Mouse (Mus musculus) heart, embryonic 11.5 days (tissue): ENCODE measurements around the gene Syngr1. TPM values are rescaled to one million over a fixed set of nuclear protein-coding genes. Genes with fewer than 3 reads are reported as not detected.
A peak's percentile ranks its signal among the peaks of the same experiment; 100 is the strongest.

Experiments used
- ATAC-seq: fragments of 200-750 bp; cut with Nextera tagmentation; replicated peaks from 2 replicates; pipeline ENCODE4 v1.8.0; 2017; ENCODE audit warnings: moderate library complexity; ENCODE audit not compliant: insufficient number of reproducible peaks, low FRiP score, low TSS enrichment
- H3K27ac ChIP-seq: fragments of 300-500 bp; sonication (generic); 2 replicates; pipeline ENCODE4 v1.5.1; 2014; ENCODE audit warnings: mild to moderate bottlenecking, low read depth, low read length
- H3K27me3 ChIP-seq: fragments of 300-500 bp; sonication (generic); 2 replicates; pipeline ENCODE4 v1.6.1; 2014; ENCODE audit warnings: mild to moderate bottlenecking, low read length, mixed read lengths; ENCODE audit not compliant: control insufficient read depth, insufficient read depth
- H3K36me3 ChIP-seq: fragments of 300-500 bp; sonication (generic); 2 replicates; pipeline ENCODE4 v1.6.1; 2014; ENCODE audit warnings: mild to moderate bottlenecking, low read length, moderate library complexity, mixed read lengths; ENCODE audit not compliant: control insufficient read depth, insufficient read depth
- H3K4me1 ChIP-seq: fragments of 300-500 bp; sonication (generic); 2 replicates; pipeline ENCODE4 v1.6.1; 2014; ENCODE audit warnings: low read length; ENCODE audit not compliant: control insufficient read depth, insufficient read depth
- H3K4me2 ChIP-seq: fragments of 300-500 bp; sonication (generic); 2 replicates; pipeline ENCODE4 v1.6.1; 2014; ENCODE audit warnings: mild to moderate bottlenecking, moderate library complexity
- H3K4me3 ChIP-seq: fragments of 300-500 bp; sonication (generic); 2 replicates; pipeline ENCODE4 v1.5.1; 2014; ENCODE audit warnings: low read depth, low read length
- H3K9ac ChIP-seq: fragments of 300-500 bp; sonication (generic); 2 replicates; pipeline ENCODE4 v1.6.1; 2014; ENCODE audit warnings: mild to moderate bottlenecking, low read depth, low read length, moderate library complexity
- H3K9me3 ChIP-seq: fragments of 300-500 bp; sonication (generic); replicated peaks from 2 replicates; pipeline ENCODE4 v1.6.1; 2016; ENCODE audit warnings: low read length; ENCODE audit not compliant: control insufficient read depth
- WGBS: fragments of 180-500 bp; shearing (Covaris S2); extraction: QIAGEN DNeasy Blood & Tissue Kit; methylation state at CpG from one replicate; pipeline ENCODE4 v1.1.7; 2014; ENCODE audit not compliant: insufficient replicate concordance; 5-methylcytosine and 5-hydroxymethylcytosine counted together
- polyA plus RNA-seq: library from polyadenylated mRNA; unstranded; fragments of >200 nt; fragmentation: Nextera tagmentation; extraction: Ambion mirVana; gene quantifications from 2 replicates; pipeline ENCODE4 v1.2.1, GENCODE M21; 2014

Syngr1 gene
- polyA plus RNA-seq, 1 experiment from 2014 or later = 15.2 TPM

DNA sequence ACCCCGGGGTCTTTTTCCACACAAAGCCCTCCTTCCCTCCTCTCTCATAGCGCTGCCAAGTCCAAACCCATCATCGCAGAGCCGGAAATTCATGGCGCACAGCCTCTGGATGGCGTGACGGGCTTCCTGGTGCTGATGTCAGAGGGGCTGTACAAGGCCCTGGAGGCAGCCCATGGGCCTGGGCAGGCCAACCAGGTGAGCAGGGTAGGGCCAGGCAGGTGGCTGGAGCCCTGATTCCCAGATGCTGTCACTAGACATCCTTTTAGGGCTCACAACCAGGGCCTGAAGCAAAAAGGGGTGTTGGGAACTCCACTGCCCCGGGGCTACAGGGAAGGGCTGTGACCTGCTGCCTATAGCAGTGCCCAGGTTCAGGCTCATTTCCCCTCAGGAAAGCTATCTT is 64.6 kb downstream of the Syngr1 start:
- Histone ChIP-seq H3K27ac (no peak overlapping the region), H3K9me3 (no peaks in the 10 kb centered on the region), H3K36me3 (peaks cover 50% of the 10 kb centered on the region), H3K4me2 (no peak overlapping the region), H3K4me1 (peaks cover 15% of the 10 kb centered on the region), H3K9ac (no peak overlapping the region), H3K4me3 (no peak overlapping the region), H3K27me3 (no peaks in the 10 kb centered on the region)
- 92% methylated on average over 8 of the region's 8 CpGs for WGBS
- ATAC-seq = no peak

DNA sequence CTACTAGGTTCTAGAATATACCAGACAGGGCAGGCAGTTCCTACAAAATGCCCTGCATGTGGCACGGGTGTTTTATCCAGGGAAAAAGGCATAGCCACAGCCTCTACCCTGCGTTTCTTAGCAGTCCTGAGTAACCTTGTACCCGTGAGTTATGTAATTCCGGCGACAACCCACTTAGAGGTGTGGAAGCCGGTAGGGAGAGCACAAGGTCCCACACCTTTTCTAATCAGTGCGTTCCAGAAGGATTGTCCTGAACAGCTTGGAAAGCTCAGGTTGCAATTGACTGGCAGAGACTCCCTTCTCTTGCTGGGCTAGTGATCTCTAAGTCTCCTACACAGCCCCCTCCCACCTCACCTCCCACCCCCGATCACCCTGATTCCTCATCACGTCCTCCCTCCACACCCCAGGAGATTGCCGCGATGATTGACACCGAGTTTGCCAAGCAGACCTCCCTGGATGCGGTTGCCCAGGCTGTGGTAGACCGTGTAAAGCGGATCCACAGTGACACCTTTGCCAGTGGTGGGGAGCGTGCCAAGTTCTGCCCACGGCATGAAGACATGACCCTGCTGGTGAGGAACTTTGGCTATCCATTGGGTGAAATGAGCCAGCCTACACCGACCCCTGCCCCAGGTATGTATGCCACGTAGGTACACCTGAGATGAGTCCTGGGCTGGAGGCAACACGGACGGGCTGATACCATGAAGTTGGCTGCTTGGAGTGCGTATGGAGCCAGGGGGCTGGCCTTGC is 66.2 kb downstream of the Syngr1 start:
- Histone ChIP-seq H3K4me1 (peaks cover 15% of the 10 kb centered on the region), H3K27me3 (no peaks in the 10 kb centered on the region), H3K36me3 (peaks cover 59% of the 10 kb centered on the region), H3K9ac (no peak overlapping the region), H3K4me3 (no peak overlapping the region), H3K27ac (no peak overlapping the region), H3K9me3 (no peaks in the 10 kb centered on the region), H3K4me2 (no peak overlapping the region)
- WGBS = 85% methylated on average over 22 of the region's 22 CpGs
- ATAC-seq = no peak

DNA sequence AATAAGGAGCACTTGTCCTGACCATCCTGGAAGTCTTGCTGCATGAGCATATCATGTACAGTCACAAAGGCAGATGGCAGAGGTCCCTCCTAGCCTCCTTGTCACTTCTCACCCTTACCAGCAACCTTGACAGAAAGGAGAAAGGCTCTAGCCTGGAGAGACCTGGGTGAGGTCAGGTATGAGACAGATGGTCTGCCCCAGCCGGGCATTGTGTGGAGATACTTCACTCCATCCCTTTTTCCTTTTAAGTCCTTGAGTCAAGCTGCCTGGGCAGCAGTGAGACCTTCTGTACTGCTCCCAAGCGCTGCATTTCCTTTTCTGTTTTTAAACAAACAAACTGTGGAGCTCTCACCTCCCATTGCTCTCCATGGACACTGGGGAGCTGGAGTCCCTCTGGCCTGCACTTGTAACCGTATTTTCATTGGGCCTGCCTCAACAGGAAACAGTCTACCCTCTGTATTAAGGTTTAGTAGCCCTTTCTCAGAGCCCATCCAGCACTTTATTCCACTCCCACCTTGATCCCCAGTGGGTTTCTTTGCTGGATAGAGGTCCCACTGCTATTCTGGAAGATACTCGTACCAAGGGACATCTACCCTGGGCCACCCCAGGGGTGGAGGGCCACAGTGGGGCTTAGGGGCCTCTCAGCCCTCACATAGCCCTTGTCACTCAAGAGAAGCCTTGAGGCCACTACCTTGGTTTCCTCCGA is 67.0 kb downstream of the Syngr1 start:
- H3K27me3 ChIP-seq = no peaks in the 10 kb centered on the region
- peaks cover 15% of the 10 kb centered on the region for H3K4me1 ChIP-seq
- H3K4me2 ChIP-seq = no peak overlapping the region
- H3K27ac ChIP-seq = 0 out of 2 replicates have a peak overlapping the region, but pooled peaks have one; percentile 35
- H3K36me3 ChIP-seq = peaks cover 57% of the 10 kb centered on the region
- 64% methylated on average over 5 of the region's 5 CpGs for WGBS
- no peak overlapping the region for H3K4me3 ChIP-seq
- no peaks in the 10 kb centered on the region for H3K9me3 ChIP-seq
- ATAC-seq = no peak
- H3K9ac ChIP-seq = no peak overlapping the region

DNA sequence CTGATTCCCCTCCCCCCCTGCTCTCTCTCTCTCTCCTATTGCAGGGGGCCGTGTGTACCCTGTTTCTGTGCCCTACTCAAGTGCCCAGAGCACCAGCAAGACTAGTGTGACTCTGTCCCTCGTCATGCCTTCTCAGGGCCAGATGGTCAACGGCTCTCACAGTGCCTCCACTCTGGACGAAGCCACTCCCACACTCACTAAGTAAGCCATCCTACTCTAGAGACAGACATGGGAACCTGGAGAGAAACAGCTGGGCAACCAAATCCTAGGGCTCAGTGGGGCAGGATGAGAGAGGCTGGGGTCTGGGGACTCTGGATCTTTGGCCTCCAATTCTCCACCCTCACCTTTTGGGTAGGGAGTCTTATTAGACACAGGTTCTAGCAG is 67.6 kb downstream of the Syngr1 start:
- no peaks in the 10 kb centered on the region for H3K27me3 ChIP-seq
- no peak for ATAC-seq
- H3K4me1 ChIP-seq = peaks cover 15% of the 10 kb centered on the region
- H3K27ac ChIP-seq = 0 out of 2 replicates have a peak overlapping the region, but pooled peaks have one; percentile 35
- peaks cover 55% of the 10 kb centered on the region for H3K36me3 ChIP-seq
- no peak overlapping the region for H3K4me3 ChIP-seq
- WGBS = 55% methylated on average over 4 of the region's 4 CpGs
- no peak overlapping the region for H3K4me2 ChIP-seq
- no peaks in the 10 kb centered on the region for H3K9me3 ChIP-seq
- H3K9ac ChIP-seq = no peak overlapping the region

DNA sequence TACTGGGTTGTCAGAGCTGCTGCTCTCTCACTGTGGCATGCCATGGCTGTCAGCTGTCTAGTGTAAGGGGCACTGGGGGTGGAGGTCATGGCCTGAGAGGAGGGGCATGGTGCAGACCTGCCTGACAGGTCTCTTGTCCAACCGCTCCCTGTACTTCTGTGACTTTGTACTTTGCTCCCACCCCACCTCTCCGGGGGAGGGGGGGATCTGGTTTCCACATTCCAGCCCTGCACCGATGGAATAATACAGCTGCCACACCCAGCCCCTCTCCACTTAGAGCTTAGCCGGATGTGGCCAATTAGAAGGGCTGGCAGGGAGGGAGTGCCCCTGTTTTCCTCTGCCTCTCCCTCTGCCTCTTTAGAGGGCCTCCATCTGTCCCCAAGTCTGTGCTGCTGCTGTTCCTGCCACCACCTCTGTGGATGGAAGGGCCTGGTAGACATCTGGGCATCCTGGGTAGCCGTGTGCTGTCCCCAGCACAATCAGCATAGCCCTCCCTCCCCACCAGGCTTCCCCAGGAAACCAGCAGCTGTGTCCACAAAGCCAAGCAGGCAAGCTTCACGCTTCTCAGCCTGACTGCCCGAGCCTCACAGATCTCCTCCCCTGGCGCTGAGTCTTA is 68.3 kb downstream of the Syngr1 start:
- no peak overlapping the region for H3K4me3 ChIP-seq
- no peak overlapping the region for H3K4me2 ChIP-seq
- no peaks in the 10 kb centered on the region for H3K9me3 ChIP-seq
- H3K9ac ChIP-seq = peak overlapping the region; percentile 53; the same call in 1 of the 2 replicates
- WGBS = 29% methylated on average over 8 of the region's 8 CpGs
- peaks cover 55% of the 10 kb centered on the region for H3K36me3 ChIP-seq
- H3K27ac ChIP-seq = peak overlapping the region; percentile 22; the same call in 1 of the 2 replicates
- peaks cover 15% of the 10 kb centered on the region for H3K4me1 ChIP-seq
- no peaks in the 10 kb centered on the region for H3K27me3 ChIP-seq
- ATAC-seq = no peak

DNA sequence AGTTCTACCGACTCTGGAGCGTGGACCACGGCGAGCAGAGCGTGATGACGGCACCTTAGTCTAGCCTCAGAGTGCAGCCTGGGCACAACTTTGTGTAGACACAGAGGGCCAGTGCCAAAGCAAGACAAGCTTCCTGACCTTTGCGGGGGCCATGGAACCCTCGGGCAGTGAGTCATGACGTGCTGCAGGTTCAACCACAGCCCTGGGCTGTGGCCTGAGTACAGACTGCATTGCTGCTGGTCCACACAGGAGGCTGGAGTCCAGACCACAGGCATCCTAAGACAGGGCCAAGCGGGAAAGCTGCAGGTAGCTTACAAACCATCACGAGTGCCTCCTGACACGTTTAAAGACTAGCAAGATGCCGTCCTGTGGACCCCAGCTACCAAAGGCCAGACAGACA is 69.1 kb downstream of the Syngr1 start:
- no peak overlapping the region for H3K27ac ChIP-seq
- no peaks in the 10 kb centered on the region for H3K9me3 ChIP-seq
- H3K4me2 ChIP-seq = no peak overlapping the region
- WGBS = 86% methylated on average over 13 of the region's 13 CpGs
- peaks cover 47% of the 10 kb centered on the region for H3K36me3 ChIP-seq
- ATAC-seq = no peak
- no peak overlapping the region for H3K4me3 ChIP-seq
- no peak overlapping the region for H3K9ac ChIP-seq
- peaks cover 15% of the 10 kb centered on the region for H3K4me1 ChIP-seq
- H3K27me3 ChIP-seq = no peaks in the 10 kb centered on the region

DNA sequence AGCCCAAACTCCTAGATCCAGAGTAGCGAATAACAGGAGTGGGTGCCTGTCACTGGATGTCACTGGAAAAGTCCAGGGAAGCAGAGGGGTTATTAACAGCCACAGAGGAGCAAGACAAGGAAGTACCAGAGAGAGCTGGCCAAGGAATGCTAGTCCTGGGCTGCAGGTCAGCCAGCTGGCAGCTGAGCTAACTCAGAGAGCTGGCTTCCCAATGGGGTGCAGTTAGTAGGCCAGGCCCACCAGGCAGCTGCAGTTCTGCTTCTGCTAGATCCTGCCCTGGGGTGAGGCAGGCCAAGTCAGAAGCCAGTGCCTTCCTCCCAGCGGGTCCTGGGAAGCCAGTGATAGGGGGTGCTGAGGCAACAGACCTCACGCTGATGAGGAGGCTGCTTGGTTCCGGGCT is 69.6 kb downstream of the Syngr1 start:
- H3K4me1 ChIP-seq = peaks cover 15% of the 10 kb centered on the region
- no peaks in the 10 kb centered on the region for H3K27me3 ChIP-seq
- H3K9me3 ChIP-seq = no peaks in the 10 kb centered on the region
- ATAC-seq = no peak
- no peak overlapping the region for H3K4me2 ChIP-seq
- WGBS = 90% methylated on average over 4 of the region's 4 CpGs
- H3K27ac ChIP-seq = no peak overlapping the region
- H3K4me3 ChIP-seq = no peak overlapping the region
- no peak overlapping the region for H3K9ac ChIP-seq
- H3K36me3 ChIP-seq = peaks cover 43% of the 10 kb centered on the region

DNA sequence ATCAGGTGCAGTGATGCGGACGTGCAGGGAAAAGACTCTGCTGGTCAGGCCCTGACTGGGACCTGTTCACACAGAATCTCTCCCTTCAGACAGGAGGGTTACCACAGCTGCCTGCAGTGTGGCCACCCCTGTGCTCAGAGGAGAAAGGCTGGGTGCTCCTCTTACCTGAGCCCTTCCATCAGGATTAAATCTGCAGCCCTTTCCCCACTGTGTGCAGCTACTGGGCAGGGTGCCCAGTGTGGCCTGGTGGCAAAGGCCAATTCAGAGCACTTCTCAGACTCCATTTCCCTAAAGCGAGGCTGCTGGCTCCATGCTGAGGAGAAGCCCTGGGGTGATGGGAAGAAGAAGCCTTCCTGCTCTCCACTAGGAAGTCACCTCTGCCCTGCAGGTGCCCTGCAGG is 70.1 kb downstream of the Syngr1 start:
- no peak for ATAC-seq
- Histone ChIP-seq H3K9ac (no peak overlapping the region), H3K36me3 (peaks cover 43% of the 10 kb centered on the region), H3K4me3 (no peak overlapping the region), H3K9me3 (no peaks in the 10 kb centered on the region), H3K4me2 (no peak overlapping the region), H3K27me3 (no peaks in the 10 kb centered on the region), H3K27ac (no peak overlapping the region), H3K4me1 (peaks cover 15% of the 10 kb centered on the region)
- WGBS = 94% methylated on average over 3 of the region's 3 CpGs
